Mouse (Mus musculus) kidney, adult 2 months (tissue): ENCODE measurements around the gene Fibcd1. TPM values are rescaled to one million over a fixed set of nuclear protein-coding genes. Genes with fewer than 3 reads are reported as not detected.

ENCODE experiments used
- DNase-seq: peaks from one replicate; pipeline ENCODE4 v3.0.0; 2021
- H3K27ac ChIP-seq: fragments of 200-500 bp; 2 replicates; pipeline ENCODE4 v1.5.1; 2012; ENCODE audit warnings: low read depth, low read length, control low read depth, inconsistent platforms; ENCODE audit not compliant: insufficient read depth
- H3K27me3 ChIP-seq: fragments of 200-500 bp; replicated peaks from 2 replicates; pipeline ENCODE4 v1.6.1; 2012; ENCODE audit warnings: mild to moderate bottlenecking, moderate library complexity, low read length, inconsistent platforms; ENCODE audit not compliant: control insufficient read depth, insufficient read depth
- H3K36me3 ChIP-seq: fragments of 200-500 bp; 2 replicates; pipeline ENCODE4 v1.6.1; 2012; ENCODE audit warnings: mild to moderate bottlenecking, moderate library complexity, low read length, inconsistent platforms; ENCODE audit not compliant: control insufficient read depth, insufficient read depth
- H3K4me1 ChIP-seq: fragments of 200-500 bp; 2 replicates; pipeline ENCODE4 v1.6.1; 2011; ENCODE audit warnings: low read length; ENCODE audit not compliant: control insufficient read depth, insufficient read depth
- H3K4me3 ChIP-seq: fragments of 200-500 bp; 2 replicates; pipeline ENCODE4 v1.5.1; 2011; ENCODE audit warnings: mild to moderate bottlenecking, low read depth, low read length, control low read depth; ENCODE audit not compliant: insufficient read depth
- CTCF ChIP-seq: fragments of 200-500 bp; conservative IDR thresholded peaks from 2 replicates; pipeline ENCODE4 v1.5.1; 2011; ENCODE audit warnings: low read depth, mild to moderate bottlenecking, control low read depth, low read length, moderate library complexity, mixed read lengths; ENCODE audit not compliant: insufficient read depth, insufficient read length
- POLR2A ChIP-seq: fragments of 200-500 bp; IDR thresholded peaks from one replicate; pipeline ENCODE4 v1.6.1; 2011; ENCODE audit warnings: low read depth, low read length, control low read depth
- WGBS: fragments of 180-500 bp; shearing (Covaris S2); methylation state at CpG from one replicate; pipeline ENCODE4 v1.1.7; 2018; 5-methylcytosine and 5-hydroxymethylcytosine counted together
- polyA plus RNA-seq: library from polyadenylated mRNA; depleted of rRNA; stranded (reverse); fragments of >200 nt; gene quantifications from 2 replicates; pipeline ENCODE4 v1.2.3, GENCODE M21; 2012; rRNA removed

Fibcd1 gene
- polyA plus RNA-seq, 1 experiment, result 0.05 TPM

GRCm38 (mm10) chr2:31769115-31769514 is 76.7 kb downstream of the Fibcd1 start:
- no peak for DNase-seq
- no peaks in the 10 kb centered on the region for H3K36me3 ChIP-seq
- WGBS, result 41% methylated on average over 4 of the region's 4 CpGs
- H3K4me1 ChIP-seq, result peaks cover 56% of the 10 kb centered on the region
- peak overlapping the region; percentile 97 for H3K27ac ChIP-seq
- TF ChIP-seq POLR2A (no peak), CTCF (no peak)
- H3K4me3 ChIP-seq, result no peak overlapping the region
- H3K27me3 ChIP-seq, result no peaks in the 10 kb centered on the region

GRCm38 (mm10) chr2:31767815-31768214 is 78.0 kb downstream of the Fibcd1 start:
- Histone ChIP-seq H3K27me3 (no peaks in the 10 kb centered on the region), H3K4me3 (no peak overlapping the region), H3K4me1 (peaks cover 58% of the 10 kb centered on the region), H3K27ac (no peak overlapping the region), H3K36me3 (no peaks in the 10 kb centered on the region)
- DNase-seq, result no peak
- TF ChIP-seq POLR2A, result no peak
- no peak for TF ChIP-seq CTCF
- whole genome bisulfite sequencing, result 55% methylated on average over 4 of the region's 4 CpGs

GRCm38 (mm10) chr2:31767104-31767503 is 78.7 kb downstream of the Fibcd1 start:
- H3K4me3 ChIP-seq, result no peak overlapping the region
- H3K27me3 ChIP-seq, result no peaks in the 10 kb centered on the region
- peaks cover 58% of the 10 kb centered on the region for H3K4me1 ChIP-seq
- WGBS, result 98% methylated on average over 6 of the region's 6 CpGs
- DNase-seq, result no peak
- no peak for TF ChIP-seq POLR2A
- no peak for TF ChIP-seq CTCF
- H3K36me3 ChIP-seq, result no peaks in the 10 kb centered on the region
- H3K27ac ChIP-seq, result no peak overlapping the region

Other genes starting within 250 kb of the Fibcd1 start
- gene Prdm12, start 206.0 kb downstream of the Fibcd1 start, polyA plus RNA-seq, result not detected in 2 replicates
- 9.8 and 11.4 TPM in 2 replicates for gene Exosc2, start 175.3 kb downstream of the Fibcd1 start, polyA plus RNA-seq
- gene Abl1, start 157.6 kb downstream of the Fibcd1 start, polyA plus RNA-seq, result 30.5 and 38.6 TPM in 2 replicates
- gene Qrfp, start 35.4 kb downstream of the Fibcd1 start, polyA plus RNA-seq, result 0.05 and 0.11 TPM in 2 replicates
- 20.7 and 24.8 TPM in 2 replicates for gene Lamc3, start 41.3 kb upstream of the Fibcd1 start, polyA plus RNA-seq
- 152 and 177 TPM in 2 replicates for gene Aif1l, start 104.1 kb upstream of the Fibcd1 start, polyA plus RNA-seq
- gene Nup214, start 128.4 kb upstream of the Fibcd1 start, polyA plus RNA-seq, result 41.3 and 41.8 TPM in 2 replicates
- gene Fam78a, start 238.9 kb upstream of the Fibcd1 start, polyA plus RNA-seq, result 2.6 and 4.9 TPM in 2 replicates
- gene Plpp7, start 249.5 kb upstream of the Fibcd1 start, polyA plus RNA-seq, result 5.7 and 6.0 TPM in 2 replicates